Mouse (Mus musculus) CD4-positive, CD25-positive, alpha-beta regulatory T cell (primary cell): ENCODE measurements around the gene Gm4181. TPM values are rescaled to one million over a fixed set of nuclear protein-coding genes. Genes with fewer than 3 reads are reported as not detected.

ENCODE experiments used
- polyA plus RNA-seq: library from polyadenylated mRNA; unstranded; fragments of 100-300 nt; shearing (Covaris generic); gene quantifications from one replicate; pipeline ENCODE4 v1.2.1, GENCODE M21; 2017

Gene Gm4181
- polyA plus RNA-seq, result not detected

DNA sequence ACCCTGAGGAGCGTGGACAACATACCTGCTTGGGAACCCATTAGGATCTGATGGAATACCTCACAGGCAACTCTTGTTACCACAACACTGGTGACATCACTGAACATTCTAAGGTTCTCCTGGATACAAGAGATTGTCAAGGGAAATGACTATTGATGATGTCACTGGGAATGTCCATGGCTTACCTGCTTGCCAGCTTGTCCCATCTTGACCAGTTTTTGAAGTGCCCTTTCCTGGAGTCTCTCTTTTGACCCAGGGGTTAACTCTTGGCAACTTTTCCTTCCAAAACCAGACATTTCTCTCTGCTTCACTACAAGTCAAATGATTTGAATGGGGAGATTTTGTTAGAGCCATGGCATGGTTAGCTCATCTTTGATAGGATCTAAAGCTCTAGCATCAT, at the start of gene Gm4181:
Gene Gm4181 (minus strand): TSS at position 101 of the 400 bp plus-strand sequence.

DNA sequence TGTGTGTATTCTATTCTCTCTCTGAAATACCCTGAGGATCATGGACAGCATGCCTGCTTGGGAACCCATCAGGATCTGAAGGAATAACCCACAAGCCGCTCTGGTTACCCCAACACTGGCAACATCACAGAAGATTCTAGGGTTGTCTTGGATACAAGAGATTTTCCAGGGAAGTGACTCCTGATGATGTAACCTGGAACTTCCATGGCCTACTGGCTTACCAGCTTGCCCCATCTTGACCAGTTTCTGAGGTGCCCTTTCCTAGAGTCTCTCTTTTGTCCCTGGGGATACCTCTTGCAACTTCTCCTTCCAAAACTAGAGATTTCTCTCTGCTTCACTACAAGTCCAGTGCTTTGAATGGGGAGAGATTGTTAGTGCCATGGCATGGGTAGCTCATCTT, 24.3 kb downstream of the Gm4181 start, which contains the start of gene Gm17078:
Gene Gm17078 (minus strand): TSS at position 101 of the 400 bp plus-strand sequence.

DNA sequence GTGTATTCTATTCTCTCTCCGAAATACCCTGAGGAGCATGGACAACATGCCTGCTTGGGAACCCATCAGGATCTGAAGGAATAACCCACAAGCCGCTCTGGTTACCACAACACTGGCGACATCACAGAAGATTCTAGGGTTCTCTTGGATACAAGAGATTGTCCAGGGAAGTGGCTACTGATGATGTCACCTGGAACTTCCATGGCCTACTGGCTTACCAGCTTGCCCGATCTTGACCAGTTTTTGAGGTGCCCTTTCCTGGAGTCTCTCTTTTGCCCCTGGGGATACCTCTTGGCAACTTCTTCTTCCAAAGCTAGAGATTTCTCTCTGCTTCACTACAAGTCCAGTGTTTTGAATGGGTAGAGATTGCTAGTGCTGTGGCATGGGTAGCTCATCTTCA, 43.4 kb downstream of the Gm4181 start, which contains the start of gene Gm17174:
Gene Gm17174 (minus strand): TSS at position 101 of the 400 bp plus-strand sequence.

Other genes with a start within 250 kb of the Gm4181 start
- gene Vmn2r88, start 224.8 kb downstream of the Gm4181 start, polyA plus RNA-seq, result 0.04 TPM
- not detected for gene Vmn2r89, start 183.8 kb downstream of the Gm4181 start, polyA plus RNA-seq
- not detected for gene Gm5622, start 82.9 kb downstream of the Gm4181 start, polyA plus RNA-seq
- gene Gm17175, start 61.6 kb downstream of the Gm4181 start, polyA plus RNA-seq, result not detected
- gene Gm17174, start 43.5 kb downstream of the Gm4181 start, polyA plus RNA-seq, result not detected
- gene Gm17078, start 24.4 kb downstream of the Gm4181 start, polyA plus RNA-seq, result not detected
- gene Gm17079, start 59.8 kb upstream of the Gm4181 start, polyA plus RNA-seq, result not detected
- not detected for gene Gm5800, start 81.5 kb upstream of the Gm4181 start, polyA plus RNA-seq
- gene Ang4, start 137.9 kb upstream of the Gm4181 start, polyA plus RNA-seq, result not detected
- not detected for gene AY358078, start 164.4 kb upstream of the Gm4181 start, polyA plus RNA-seq
- not detected for gene Ear6, start 218.0 kb upstream of the Gm4181 start, polyA plus RNA-seq
- 97.5 TPM for gene Mettl17, start 249.2 kb upstream of the Gm4181 start, polyA plus RNA-seq